Mouse (Mus musculus) myocyte (in vitro differentiated cells): Measurements from ENCODE around the gene Dkk3. TPM values are rescaled to one million over a fixed set of nuclear protein-coding genes. Genes with fewer than 3 reads are reported as not detected.

Experiments used
- H3K27me3 ChIP-seq: one replicate; pipeline ENCODE4 v1.6.1; 2011; ENCODE audit not compliant: control insufficient read depth, insufficient read depth, insufficient read length
- H3K36me3 ChIP-seq: one replicate; pipeline ENCODE4 v1.6.1; 2011; ENCODE audit not compliant: control insufficient read depth, insufficient read depth
- H3K4me2 ChIP-seq: one replicate; pipeline ENCODE4 v1.6.1; 2011; ENCODE audit warnings: low read depth, control low read depth
- H3K4me3 ChIP-seq: one replicate; pipeline ENCODE4 v1.5.1; 2011; ENCODE audit warnings: mild to moderate bottlenecking, control low read depth, moderate library complexity
- H3K79me2 ChIP-seq: one replicate; pipeline ENCODE4 v1.6.1; 2011; ENCODE audit not compliant: control insufficient read depth, insufficient read depth
- H3ac ChIP-seq: one replicate; pipeline ENCODE4 v1.6.1; 2011; ENCODE audit not compliant: control insufficient read depth, insufficient read length
- CEBPB ChIP-seq: IDR thresholded peaks from 2 replicates; pipeline ENCODE4 v1.6.1; 2011; ENCODE audit warnings: mild to moderate bottlenecking, moderate library complexity; ENCODE audit not compliant: poor library complexity, insufficient read depth, severe bottlenecking
- E2F4 ChIP-seq: IDR thresholded peaks from one replicate; pipeline ENCODE4 v1.6.1; 2011; ENCODE audit warnings: mild to moderate bottlenecking, control low read depth, moderate library complexity; ENCODE audit not compliant: insufficient read depth
- MAX ChIP-seq: IDR thresholded peaks from one replicate; pipeline ENCODE4 v1.6.1; 2011; ENCODE audit warnings: low read depth, mild to moderate bottlenecking, control low read depth
- MYOD1 ChIP-seq, 3 experiments: IDR thresholded peaks; one replicate each; pipeline ENCODE4 v1.6.1; 2011; ENCODE audit warnings: control low read depth in 2 of 3, low read depth in 2 of 3, mild to moderate bottlenecking in 2 of 3, moderate library complexity in 1 of 3; ENCODE audit not compliant: insufficient read length in 2 of 3, control insufficient read depth in 1 of 3
- MYOG ChIP-seq, 3 experiments: IDR thresholded peaks; one replicate each; pipeline ENCODE4 v1.6.1; 2011; ENCODE audit warnings: control low read depth in 2 of 3, low read depth in 2 of 3, mild to moderate bottlenecking in 2 of 3; ENCODE audit not compliant: insufficient read length in 2 of 3, control insufficient read depth in 1 of 3, insufficient read depth in 1 of 3
- POLR2A ChIP-seq: IDR thresholded peaks from one replicate; pipeline ENCODE4 v1.6.1; 2011; ENCODE audit warnings: low read depth, mild to moderate bottlenecking, control low read depth, moderate library complexity; ENCODE audit not compliant: insufficient read length
- POLR2AphosphoS2 ChIP-seq: IDR thresholded peaks from one replicate; pipeline ENCODE4 v1.6.1; 2011; ENCODE audit warnings: low read depth, control low read depth; ENCODE audit not compliant: insufficient read length
- REST ChIP-seq: IDR thresholded peaks from one replicate; pipeline ENCODE4 v1.6.1; 2011; ENCODE audit warnings: mild to moderate bottlenecking, control low read depth, moderate library complexity; ENCODE audit not compliant: insufficient read depth, insufficient read length
- SRF ChIP-seq: IDR thresholded peaks from one replicate; pipeline ENCODE4 v1.6.1; 2011; ENCODE audit warnings: low read depth; ENCODE audit not compliant: control insufficient read depth, insufficient read length
- TCF12 ChIP-seq: IDR thresholded peaks from one replicate; pipeline ENCODE4 v1.6.1; 2011; ENCODE audit warnings: mild to moderate bottlenecking, control low read depth; ENCODE audit not compliant: poor library complexity, insufficient read depth, severe bottlenecking
- TCF3 ChIP-seq: IDR thresholded peaks from one replicate; pipeline ENCODE4 v1.6.1; 2011; ENCODE audit warnings: low read depth, control low read depth; ENCODE audit not compliant: insufficient read length
- USF1 ChIP-seq: IDR thresholded peaks from one replicate; pipeline ENCODE4 v1.6.1; 2011; ENCODE audit warnings: low read depth, mild to moderate bottlenecking, control low read depth, moderate library complexity
- polyA plus RNA-seq: library from polyadenylated mRNA; unstranded; fragments of >200 nt; fragmentation: generic; extraction: Trizol; gene quantifications from one replicate; pipeline ENCODE4 v1.2.1, GENCODE M21; 2012; ENCODE audit warnings: missing spikeins

Dkk3 gene
- polyA plus RNA-seq, 1 experiment, result 0.10 TPM

DNA sequence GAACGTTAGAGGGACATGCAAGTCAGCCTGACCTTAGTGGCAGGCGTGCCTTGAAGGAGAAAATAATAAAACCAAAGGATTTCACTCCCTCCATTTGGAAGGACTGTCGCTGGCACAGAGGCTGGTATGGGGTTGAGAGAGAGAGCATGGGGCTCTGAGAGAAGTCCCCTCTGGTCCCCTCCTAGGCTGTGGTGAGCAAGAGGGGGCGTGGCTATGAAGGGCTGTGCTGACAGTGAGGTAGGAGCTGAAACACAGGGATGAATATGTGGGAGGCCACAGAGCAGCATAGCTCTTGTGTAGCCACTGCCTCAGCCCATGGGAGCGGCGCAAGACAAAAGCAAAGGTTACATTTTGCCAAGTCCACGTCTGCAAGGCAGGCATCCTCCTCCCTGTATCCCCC lies 41.4 kb downstream of the Dkk3 start:
- Histone ChIP-seq H3ac (no peak overlapping the region), H3K4me3 (no peak overlapping the region), H3K27me3 (no peaks in the 10 kb centered on the region), H3K79me2 (no peaks in the 10 kb centered on the region), H3K4me2 (no peak overlapping the region), H3K36me3 (peaks cover 2% of the 10 kb centered on the region)
- no peak for TF ChIP-seq POLR2A
- no peak for TF ChIP-seq MYOG (IDR thresholded peaks at IDR 0.05; ENCODE audit: control insufficient read depth in 1 of 3, insufficient read depth in 1 of 3, insufficient read length in 2 of 3, low read depth in 2 of 3)
- no peak for TF ChIP-seq SRF
- TF ChIP-seq E2F4, result no peak
- no peak for TF ChIP-seq POLR2AphosphoS2
- no peak for TF ChIP-seq TCF12
- TF ChIP-seq TCF3, result no peak
- no peak for TF ChIP-seq USF1
- no peak for TF ChIP-seq MYOD1 (IDR thresholded peaks at IDR 0.05; ENCODE audit: control insufficient read depth in 1 of 3, insufficient read length in 2 of 3, low read depth in 2 of 3)
- TF ChIP-seq CEBPB, result no peak
- no peak for TF ChIP-seq REST
- no peak for TF ChIP-seq MAX

DNA sequence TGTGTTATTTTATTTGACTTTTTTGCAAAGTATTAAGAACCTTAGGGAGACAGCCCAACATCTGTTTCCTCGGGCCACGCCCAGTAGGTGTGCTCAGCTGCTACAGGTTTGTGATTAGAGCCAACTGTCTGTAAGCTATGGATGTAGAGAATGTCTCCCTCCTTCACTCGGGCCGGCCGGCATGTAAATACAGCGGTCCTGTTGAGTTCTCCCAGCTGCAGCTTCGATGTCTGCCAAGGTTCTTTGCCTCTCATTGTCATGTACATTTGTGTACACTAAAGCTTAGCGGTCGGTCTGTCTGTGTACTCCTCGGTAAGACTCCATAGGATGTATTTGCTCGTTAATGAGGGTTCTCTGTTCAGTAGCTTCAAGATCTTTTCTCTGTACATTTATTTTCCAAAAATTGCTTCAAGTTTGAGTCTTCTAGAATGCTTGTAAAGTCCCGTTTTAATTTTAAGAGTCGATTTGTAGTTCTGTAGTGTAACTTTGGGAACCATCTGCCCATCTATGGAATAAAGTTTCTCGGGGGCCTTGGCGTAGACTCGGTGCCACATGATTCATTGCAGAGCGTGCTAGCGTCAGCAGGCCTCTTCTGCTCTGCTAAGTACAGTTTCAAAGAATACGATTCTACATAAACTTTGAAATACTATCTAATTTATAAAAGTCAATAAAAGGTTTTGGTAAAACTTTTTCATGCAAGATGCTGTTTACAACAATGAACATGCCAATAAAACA lies 48.1 kb downstream of the Dkk3 start:
- H3K79me2 ChIP-seq, result no peaks in the 10 kb centered on the region
- TF ChIP-seq USF1 (no peak), MYOD1 (IDR thresholded peaks at IDR 0.05; ENCODE audit: control insufficient read depth in 1 of 3, insufficient read length in 2 of 3, low read depth in 2 of 3) (no peak), SRF (no peak), TCF3 (no peak), POLR2AphosphoS2 (no peak), MYOG (IDR thresholded peaks at IDR 0.05; ENCODE audit: control insufficient read depth in 1 of 3, insufficient read depth in 1 of 3, insufficient read length in 2 of 3, low read depth in 2 of 3) (no peak), TCF12 (no peak), POLR2A (no peak), CEBPB (no peak), REST (no peak), E2F4 (no peak), MAX (no peak)
- H3K27me3 ChIP-seq, result no peaks in the 10 kb centered on the region
- H3ac ChIP-seq, result no peak overlapping the region
- no peak overlapping the region for H3K4me3 ChIP-seq
- peaks cover 39% of the 10 kb centered on the region for H3K36me3 ChIP-seq
- no peak overlapping the region for H3K4me2 ChIP-seq

DNA sequence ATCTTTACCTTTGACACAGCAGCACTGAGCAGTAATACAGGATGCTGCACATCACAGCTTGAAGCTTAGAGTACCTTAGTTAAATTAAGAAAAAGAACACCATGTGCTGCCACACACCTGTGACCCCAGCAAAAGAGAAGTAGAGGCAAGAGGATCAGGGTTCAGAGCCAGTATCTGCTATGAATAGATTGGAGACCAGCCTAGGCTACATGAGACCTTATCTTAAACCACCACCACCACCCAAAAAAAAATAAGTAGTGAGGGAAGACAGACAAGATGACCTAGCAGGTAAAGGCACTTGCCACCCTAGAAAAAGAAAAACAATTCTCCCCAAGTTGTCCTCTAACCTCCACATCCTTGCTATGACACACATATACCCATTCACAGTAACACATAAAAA lies 50.1 kb downstream of the Dkk3 start:
- no peak for TF ChIP-seq POLR2AphosphoS2
- TF ChIP-seq TCF3, result no peak
- no peak for TF ChIP-seq E2F4
- no peak overlapping the region for H3K4me2 ChIP-seq

DNA sequence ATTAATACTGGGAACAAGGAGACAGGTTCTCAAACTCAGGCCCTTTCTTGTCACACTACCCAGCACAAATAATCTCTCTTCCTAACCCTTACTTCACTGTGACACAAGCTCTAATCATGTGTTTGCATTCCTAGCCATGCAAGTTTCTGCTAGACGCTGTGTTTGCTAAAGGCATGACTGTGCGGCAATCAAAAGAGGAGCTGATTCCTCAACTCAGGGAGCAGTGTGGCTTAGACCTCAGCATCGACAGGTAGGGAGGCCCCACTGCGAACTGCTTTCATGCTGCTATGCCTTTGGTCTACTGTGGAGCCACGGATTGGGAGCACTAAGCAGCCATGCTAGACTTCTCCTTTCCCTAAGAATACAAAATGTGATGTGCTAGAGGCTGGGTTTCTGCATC lies 55.0 kb downstream of the Dkk3 start:
- TF ChIP-seq USF1 (no peak), E2F4 (no peak), MYOD1 (IDR thresholded peaks at IDR 0.05; ENCODE audit: control insufficient read depth in 1 of 3, insufficient read length in 2 of 3, low read depth in 2 of 3) (no peak), POLR2A (no peak), POLR2AphosphoS2 (no peak), TCF3 (no peak), CEBPB (no peak), SRF (no peak), TCF12 (no peak), REST (no peak), MYOG (IDR thresholded peaks at IDR 0.05; ENCODE audit: control insufficient read depth in 1 of 3, insufficient read depth in 1 of 3, insufficient read length in 2 of 3, low read depth in 2 of 3) (no peak), MAX (no peak)
- Histone ChIP-seq H3K36me3 (peaks cover 48% of the 10 kb centered on the region), H3K4me2 (no peak overlapping the region), H3ac (no peak overlapping the region), H3K27me3 (no peaks in the 10 kb centered on the region), H3K79me2 (no peaks in the 10 kb centered on the region), H3K4me3 (no peak overlapping the region)

More for the DNA sequence above, 50.1 kb downstream of the Dkk3 start:
- Histone ChIP-seq H3K36me3 (peaks cover 52% of the 10 kb centered on the region), H3K27me3 (no peaks in the 10 kb centered on the region), H3ac (no peak overlapping the region), H3K4me3 (no peak overlapping the region), H3K79me2 (no peaks in the 10 kb centered on the region)

DNA sequence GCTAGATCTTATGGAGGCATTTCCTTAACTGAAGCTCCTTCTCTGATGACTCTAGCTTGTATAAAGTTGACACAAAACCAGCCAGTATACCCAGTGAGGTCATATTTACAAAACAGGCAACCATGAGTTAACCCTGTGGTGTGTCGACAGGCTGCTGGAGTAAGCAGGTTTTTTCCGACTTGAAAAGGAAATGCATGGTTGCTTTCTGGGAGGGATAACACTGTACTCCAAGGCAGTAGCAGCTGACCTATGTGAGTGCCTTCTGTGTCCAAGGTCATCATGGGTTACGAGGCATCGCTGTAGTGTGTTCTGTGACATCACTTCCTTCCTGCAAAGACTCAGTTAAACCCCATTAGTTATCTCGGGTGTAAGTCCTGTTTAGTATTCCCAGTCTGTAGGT lies 55.9 kb downstream of the Dkk3 start:
- Histone ChIP-seq H3K79me2 (peaks cover 3% of the 10 kb centered on the region), H3K36me3 (peaks cover 51% of the 10 kb centered on the region), H3K4me2 (no peak overlapping the region), H3K4me3 (no peak overlapping the region), H3ac (no peak overlapping the region), H3K27me3 (no peaks in the 10 kb centered on the region)
- no peak for TF ChIP-seq POLR2AphosphoS2
- no peak for TF ChIP-seq E2F4
- TF ChIP-seq POLR2A, result no peak
- TF ChIP-seq REST, result no peak
- TF ChIP-seq MYOG (IDR thresholded peaks at IDR 0.05; ENCODE audit: control insufficient read depth in 1 of 3, insufficient read depth in 1 of 3, insufficient read length in 2 of 3, low read depth in 2 of 3), result no peak
- no peak for TF ChIP-seq MYOD1 (IDR thresholded peaks at IDR 0.05; ENCODE audit: control insufficient read depth in 1 of 3, insufficient read length in 2 of 3, low read depth in 2 of 3)
- no peak for TF ChIP-seq TCF12
